Mouse (Mus musculus) urinary bladder, adult 2 months (tissue): ENCODE results near the gene Rpl11. TPM values are rescaled to one million over a fixed set of nuclear protein-coding genes. Genes with fewer than 3 reads are reported as not detected.
"Not testable (repeated sequence)": the region's sequence is repeated elsewhere in the genome, so short reads cannot be mapped to it uniquely, and the experiment has no call there.

Experiments used
- DNase-seq: peaks from one replicate; pipeline ENCODE4 v3.0.0; 2022; ENCODE audit warnings: low spot score
- polyA plus RNA-seq: library from polyadenylated mRNA; depleted of rRNA; stranded (reverse); fragments of >200 nt; gene quantifications from 2 replicates; pipeline ENCODE4 v1.2.3, GENCODE M21; 2012; rRNA removed

The Rpl11 gene
- polyA plus RNA-seq: 979 and 1,127 TPM in 2 replicates

GRCm38 (mm10) chr4:136053247-136053596 is at the start of gene Rpl11:
Gene Rpl11, minus strand, starts transcription at chr4:136053428.
- DNase-seq: peak; percentile 78

GRCm38 (mm10) chr4:136101753-136102152 is 48.5 kb upstream of the Rpl11 start:
- DNase-seq: not testable (repeated sequence)

GRCm38 (mm10) chr4:136100396-136101070 is 47.3 kb upstream of the Rpl11 start:
- no peak for DNase-seq

- no peak for DNase-seq
These were observed 45.2 kb upstream of the Rpl11 start for GRCm38 (mm10) chr4:136098446-136098845.

- peak; percentile 14 for DNase-seq
These were observed 43.4 kb upstream of the Rpl11 start for GRCm38 (mm10) chr4:136096446-136097113.

- peak; percentile 13 for DNase-seq
These were observed 42.4 kb upstream of the Rpl11 start for GRCm38 (mm10) chr4:136095490-136096105.

GRCm38 (mm10) chr4:136094519-136095219 is 41.4 kb upstream of the Rpl11 start:
- DNase-seq: peak; percentile 15

GRCm38 (mm10) chr4:136092498-136092897 is 39.3 kb upstream of the Rpl11 start:
- no peak for DNase-seq

- peak; percentile 13 for DNase-seq
These were observed 38.1 kb upstream of the Rpl11 start for GRCm38 (mm10) chr4:136091346-136091745.

GRCm38 (mm10) chr4:136089748-136090583 is 36.7 kb upstream of the Rpl11 start:
- DNase-seq: no peak

GRCm38 (mm10) chr4:136088971-136089747 is 35.9 kb upstream of the Rpl11 start:
- peak; percentile 18 for DNase-seq

GRCm38 (mm10) chr4:136088364-136088763 is 35.1 kb upstream of the Rpl11 start:
- no peak for DNase-seq

- no peak for DNase-seq
These were observed 34.0 kb upstream of the Rpl11 start for GRCm38 (mm10) chr4:136087261-136087660.

GRCm38 (mm10) chr4:136084840-136085239 is 31.6 kb upstream of the Rpl11 start:
- DNase-seq: no peak

- DNase-seq: no peak
These were observed 30.3 kb upstream of the Rpl11 start for GRCm38 (mm10) chr4:136083269-136084105.

- DNase-seq: no peak
These were observed 28.5 kb upstream of the Rpl11 start for GRCm38 (mm10) chr4:136081729-136082128.

- DNase-seq: no peak
These were observed 25.4 kb upstream of the Rpl11 start for GRCm38 (mm10) chr4:136078649-136079048.

- no peak for DNase-seq
These were observed 23.7 kb upstream of the Rpl11 start for GRCm38 (mm10) chr4:136076776-136077538.

GRCm38 (mm10) chr4:136071178-136071714 is 18.0 kb upstream of the Rpl11 start:
- DNase-seq: peak; percentile 72
